Mouse (Mus musculus) G1E (cell line): Measurements from ENCODE around the gene Fuca1. TPM values are rescaled to one million over a fixed set of nuclear protein-coding genes. Genes with fewer than 3 reads are reported as not detected.
A peak's percentile ranks its signal among the peaks of the same experiment; 100 is the strongest.

Experiments used
- ATAC-seq: 2 replicates; pipeline ENCODE4 v1.8.0; 2016; ENCODE audit warnings: mild to moderate bottlenecking; ENCODE audit not compliant: insufficient number of reproducible peaks, poor library complexity, low FRiP score, severe bottlenecking; ENCODE audit errors: extremely low read depth
- DNase-seq: peaks from one replicate; pipeline ENCODE4 v3.0.0; 2012; ENCODE audit warnings: low spot score
- H3K27me3 ChIP-seq: 2 replicates; pipeline ENCODE4 v1.6.1; 2012; ENCODE audit warnings: mild to moderate bottlenecking, low read length, inconsistent platforms; ENCODE audit not compliant: insufficient read depth
- H3K36me3 ChIP-seq: replicated peaks from 2 replicates; pipeline ENCODE3; 2012; ENCODE audit warnings: mild to moderate bottlenecking, inconsistent platforms
- H3K4me1 ChIP-seq: 2 replicates; pipeline ENCODE4 v1.6.1; 2012; ENCODE audit warnings: low read depth, low read length, inconsistent platforms, mixed read lengths; ENCODE audit not compliant: insufficient read depth
- H3K4me3 ChIP-seq: 2 replicates; pipeline ENCODE4 v1.5.1; 2012; ENCODE audit warnings: low read depth, mild to moderate bottlenecking, inconsistent platforms, low read length, moderate library complexity, mixed read lengths
- H3K9me3 ChIP-seq: replicated peaks from 2 replicates; pipeline ENCODE4 v1.6.1; 2012; ENCODE audit warnings: inconsistent platforms
- CTCF ChIP-seq: IDR thresholded peaks from 2 replicates; pipeline ENCODE4 v1.5.1; 2012; ENCODE audit warnings: low read depth, low read length, inconsistent platforms, mixed read lengths
- GATA1 ChIP-seq: IDR thresholded peaks from 2 replicates; pipeline ENCODE4 v1.6.1; 2012; ENCODE audit warnings: borderline replicate concordance, low read length, inconsistent platforms, mixed read lengths
- GATA2 ChIP-seq: IDR thresholded peaks from 2 replicates; pipeline ENCODE4 v1.6.1; 2012; ENCODE audit warnings: low read depth, low read length, inconsistent platforms, borderline replicate concordance
- POLR2AphosphoS5 ChIP-seq: IDR thresholded peaks from 2 replicates; pipeline ENCODE4 v1.6.1; 2012; ENCODE audit warnings: low read depth, low read length, inconsistent platforms; ENCODE audit not compliant: insufficient replicate concordance
- TAL1 ChIP-seq: conservative IDR thresholded peaks from 2 replicates; pipeline ENCODE4 v1.6.1; 2012; ENCODE audit warnings: low read depth, low read length, inconsistent platforms, mixed read lengths
- polyA plus RNA-seq: library from polyadenylated mRNA; stranded (reverse); fragments of >175 nt; gene quantifications from 2 replicates; pipeline ENCODE4 v1.2.3, GENCODE M21; 2012
- total RNA-seq, 2 experiments: library from RNA; stranded (forward) in 1 of 2; stranded (reverse) in 1 of 2; fragments of 200-1000 nt in 1 of 2; fragments of >200 nt in 1 of 2; fragmentation: Nextera tagmentation in 1 of 2; gene quantifications; 2 replicates each; pipeline ENCODE4 v1.2.3; 2014 to 2017

The Fuca1 gene
- total and polyA plus RNA-seq, 3 experiments: 13.9 to 149 (median 66.2) TPM

DNA sequence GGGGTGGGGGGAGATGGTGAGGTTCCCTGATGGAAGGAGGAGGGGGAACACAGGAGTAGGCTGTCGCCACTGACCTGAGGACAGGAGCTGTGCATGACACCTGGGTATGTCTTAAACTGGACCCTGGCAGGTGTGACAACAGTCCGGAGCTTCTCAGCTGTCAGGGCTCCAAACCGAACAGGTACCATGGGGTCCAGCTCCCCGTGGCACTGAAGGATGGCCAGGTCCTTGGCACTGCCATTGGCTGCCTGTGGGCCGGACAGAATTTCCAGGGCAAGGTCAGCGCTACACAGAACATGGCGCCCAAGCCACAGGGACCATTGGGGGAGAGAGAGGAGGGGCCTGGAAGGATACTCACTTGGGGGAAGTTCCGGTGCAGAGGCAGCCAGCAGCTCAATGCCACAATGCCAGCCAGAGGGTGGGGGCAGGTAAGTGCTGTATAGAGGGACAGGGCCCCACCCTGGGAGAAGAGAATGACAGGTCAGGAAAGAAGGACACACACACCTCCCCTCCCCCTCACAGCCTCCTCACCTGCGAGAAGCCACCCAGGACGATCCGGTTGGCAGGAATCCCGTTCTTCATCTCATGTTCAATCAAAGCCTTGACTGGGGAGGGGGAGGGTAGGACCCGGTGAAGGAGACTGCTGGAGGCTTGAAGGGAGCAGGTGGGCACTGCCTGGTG is 48.7 kb downstream of the Fuca1 start:
- TF ChIP-seq GATA1 (no peak), POLR2AphosphoS5 (no peak), CTCF (no peak), TAL1 (no peak), GATA2 (no peak)
- ATAC-seq (no peak), DNase-seq (no peak)
- no peak overlapping the region for H3K4me3 ChIP-seq
- H3K9me3 ChIP-seq: no peaks in the 10 kb centered on the region
- H3K4me1 ChIP-seq: peaks cover 76% of the 10 kb centered on the region
- peaks cover 79% of the 10 kb centered on the region for H3K36me3 ChIP-seq
- H3K27me3 ChIP-seq: no peaks in the 10 kb centered on the region

- H3K9me3 ChIP-seq: no peaks in the 10 kb centered on the region
- DNase-seq (no peak), ATAC-seq (no peak)
- peaks cover 68% of the 10 kb centered on the region for H3K4me1 ChIP-seq
- no peaks in the 10 kb centered on the region for H3K27me3 ChIP-seq
- peaks cover 81% of the 10 kb centered on the region for H3K36me3 ChIP-seq
- TF ChIP-seq TAL1: no peak
- no peak for TF ChIP-seq POLR2AphosphoS5
- no peak for TF ChIP-seq GATA2
- no peak for TF ChIP-seq CTCF
- no peak for TF ChIP-seq GATA1
- no peak overlapping the region for H3K4me3 ChIP-seq
Measured at GRCm38 (mm10) chr4:135970585-135970984, 50.0 kb downstream of the Fuca1 start.

GRCm38 (mm10) chr4:135971805-135972555 is 51.4 kb downstream of the Fuca1 start:
- Histone ChIP-seq H3K4me1 (peaks cover 64% of the 10 kb centered on the region), H3K36me3 (peaks cover 81% of the 10 kb centered on the region), H3K4me3 (peak overlapping the region; percentile 95), H3K27me3 (no peaks in the 10 kb centered on the region), H3K9me3 (no peaks in the 10 kb centered on the region)
- TF ChIP-seq GATA2 (no peak), CTCF (no peak), POLR2AphosphoS5 (no peak), TAL1 (no peak), GATA1 (no peak)
- DNase-seq: peak; percentile 63
- no peak for ATAC-seq

DNA sequence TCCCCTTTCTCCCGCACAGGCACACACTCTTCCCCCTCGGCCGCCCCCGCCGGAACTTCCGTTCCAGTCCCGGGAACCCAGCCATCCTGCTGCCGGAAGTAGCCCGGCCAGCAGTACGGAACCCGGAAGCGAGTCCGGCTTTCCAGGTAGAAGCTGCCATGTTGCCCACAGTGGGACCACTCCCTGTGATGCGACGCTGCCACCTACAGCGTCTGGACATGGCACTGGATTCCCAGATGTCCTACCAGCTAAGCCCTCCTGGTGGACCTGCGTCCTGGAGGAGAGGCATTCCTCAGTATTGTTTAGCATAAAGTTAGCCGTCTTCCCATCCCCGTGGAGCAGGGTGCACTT is 52.0 kb downstream of the Fuca1 start, which contains the start of gene Lypla2:
TSS of gene Lypla2 (minus strand) at position 71 of the 351 bp plus-strand sequence.
- TF ChIP-seq GATA2: no peak
- no peak for TF ChIP-seq CTCF
- TF ChIP-seq TAL1: no peak
- TF ChIP-seq GATA1: no peak
- TF ChIP-seq POLR2AphosphoS5: no peak
- H3K36me3 ChIP-seq: peaks cover 80% of the 10 kb centered on the region
- peak; percentile 72; the same call in 1 of the 2 replicates for ATAC-seq

GRCm38 (mm10) chr4:135972911-135973811 is 52.6 kb downstream of the Fuca1 start:
- no peak for TF ChIP-seq TAL1
- no peak for TF ChIP-seq CTCF
- TF ChIP-seq GATA1: no peak
- no peak for TF ChIP-seq POLR2AphosphoS5
- TF ChIP-seq GATA2: no peak
- DNase-seq (no peak), ATAC-seq (no peak; the same call in 1 of the 2 replicates)
- no peaks in the 10 kb centered on the region for H3K9me3 ChIP-seq
- peak overlapping the region; percentile 95 for H3K4me3 ChIP-seq
- H3K36me3 ChIP-seq: peaks cover 78% of the 10 kb centered on the region
- no peaks in the 10 kb centered on the region for H3K27me3 ChIP-seq
- peaks cover 62% of the 10 kb centered on the region for H3K4me1 ChIP-seq

More for the DNA sequence above, 52.0 kb downstream of the Fuca1 start, which contains the start of gene Lypla2:
- no peaks in the 10 kb centered on the region for H3K9me3 ChIP-seq
- DNase-seq: peak; percentile 96
- peaks cover 63% of the 10 kb centered on the region for H3K4me1 ChIP-seq
- peak within 1 kb of the TSS; percentile 95 for H3K4me3 ChIP-seq
- no peaks in the 10 kb centered on the region for H3K27me3 ChIP-seq
